Mouse (Mus musculus): ENCODE measurements around the gene Agk. TPM values are rescaled to one million over a fixed set of nuclear protein-coding genes. Genes with fewer than 3 reads are reported as not detected.

Agk gene
- total RNA-seq, 4 experiments from 2014 or later = 30.7 to 37.0 (median 33.7) TPM

GRCm38 (mm10) chr6:40443281-40443928, 118.4 kb downstream of the Agk start:
- no peak for DNase-seq

Other genes with a start within 250 kb of the Agk start
- gene E330009J07Rik, start 111.0 kb downstream of the Agk start, total RNA-seq (2022) = 10 to 100 TPM; 16.5 to 19.3 (median 18.1) TPM
- not detected for gene Wee2, start 113.9 kb downstream of the Agk start, total RNA-seq (2022)
- gene Ssbp1, start 146.2 kb downstream of the Agk start, total RNA-seq (2022) = 10 to 100 TPM; 41.7 to 58.6 (median 52.8) TPM
- under 1 TPM in 2 of 4 experiments, not detected in 2; 0.27 to 0.34 TPM for gene Tas2r137, start 166.1 kb downstream of the Agk start, total RNA-seq (2022)
- gene Tas2r108, start 168.4 kb downstream of the Agk start, total RNA-seq (2022) = under 1 TPM in 1 of 4 experiments, not detected in 3; 0.48 TPM
- not detected for gene Prss37, start 194.3 kb downstream of the Agk start, total RNA-seq (2022)
- gene Olfr461, start 229.9 kb downstream of the Agk start, total RNA-seq (2022) = not detected
- under 1 TPM in 1 of 4 experiments, not detected in 3; 0.38 TPM for gene Olfr460, start 244.3 kb downstream of the Agk start, total RNA-seq (2022)